Mouse (Mus musculus): ENCODE data around the gene Cry2. TPM values are rescaled to one million over a fixed set of nuclear protein-coding genes. Genes with fewer than 3 reads are reported as not detected.

Gene Cry2
- polyA plus RNA-seq, 1 experiment: 2.1 TPM

DNA sequence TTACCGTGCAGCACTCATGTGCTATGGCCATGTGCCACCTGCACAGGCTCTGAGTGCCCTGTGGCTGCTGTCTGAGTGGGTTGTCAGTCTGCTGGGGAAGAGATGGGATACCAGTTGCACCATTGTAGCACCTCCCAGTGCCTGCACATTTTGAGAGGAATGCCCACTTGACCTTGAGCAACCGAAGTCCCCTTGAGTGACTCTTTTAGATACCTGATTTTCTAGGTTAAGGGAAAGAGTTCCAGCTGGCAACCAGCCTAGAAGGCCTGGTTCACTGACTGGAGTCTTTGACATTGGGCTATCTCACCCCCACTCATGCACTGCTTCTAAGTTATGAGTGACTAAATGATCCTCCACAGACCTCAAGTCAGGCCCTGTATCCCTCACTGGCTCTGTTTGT lies 74.5 kb downstream of the Cry2 start:
- TF ChIP-seq MYOD1 (IDR thresholded peaks at IDR 0.05; ENCODE audit: control insufficient read depth, insufficient read length, low read depth): no peak
- TF ChIP-seq USF1 (IDR thresholded peaks at IDR 0.05; ENCODE audit: low read depth): no peak
- no peak for TF ChIP-seq CEBPB (IDR thresholded peaks at IDR 0.05; ENCODE audit: low read depth)
- TF ChIP-seq MAX (IDR thresholded peaks at IDR 0.05): no peak
- TF ChIP-seq FOSL1 (IDR thresholded peaks at IDR 0.05; ENCODE audit: insufficient read depth, low read length, poor library complexity, severe bottlenecking): no peak
- no peak for TF ChIP-seq MYOG (IDR thresholded peaks at IDR 0.05; ENCODE audit: control insufficient read depth, extremely low read depth, insufficient read length)
- no peak for TF ChIP-seq CTCF (IDR thresholded peaks at IDR 0.05; ENCODE audit: control insufficient read depth, insufficient read depth, insufficient read length)
- Histone ChIP-seq H3ac (ENCODE audit: control insufficient read depth, insufficient read length, low read depth) (no peak overlapping the region), H3K36me3 (ENCODE audit: control insufficient read depth, insufficient read depth) (peaks cover 12% of the 10 kb centered on the region), H3K4me3 (ENCODE audit: insufficient read depth, poor library complexity, severe bottlenecking) (no peak overlapping the region), H3K27me3 (ENCODE audit: control insufficient read depth, insufficient read depth, insufficient read length) (no peaks in the 10 kb centered on the region), H3K79me3 (ENCODE audit: low read depth) (no peaks in the 10 kb centered on the region), H3K79me2 (ENCODE audit: control insufficient read depth, insufficient read depth) (no peaks in the 10 kb centered on the region)

DNA sequence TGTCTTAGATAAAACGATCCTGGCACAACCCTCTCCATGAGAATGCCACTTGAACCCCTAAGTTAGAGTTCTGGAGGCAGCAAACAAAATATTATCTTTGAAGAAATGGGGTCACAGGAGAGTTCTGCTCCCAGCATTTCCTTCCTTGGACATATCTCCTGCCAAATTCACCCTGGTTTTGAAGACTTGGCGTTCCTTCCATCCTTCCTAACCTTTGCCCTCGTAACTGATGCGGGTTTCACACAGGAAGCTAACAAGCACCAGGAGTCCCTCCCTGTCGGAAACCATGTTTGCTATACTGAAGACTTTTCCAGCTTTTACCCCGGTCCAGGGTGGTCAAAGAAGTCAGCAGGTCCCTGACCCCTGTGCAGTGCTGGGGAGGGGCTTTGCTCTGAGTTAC lies 79.6 kb downstream of the Cry2 start:
- no peaks in the 10 kb centered on the region for H3K27me3 ChIP-seq (ENCODE audit: control insufficient read depth, insufficient read depth, insufficient read length)
- no peaks in the 10 kb centered on the region for H3K79me3 ChIP-seq (ENCODE audit: low read depth)
- H3K79me2 ChIP-seq (ENCODE audit: control insufficient read depth, insufficient read depth): no peaks in the 10 kb centered on the region
- TF ChIP-seq FOSL1 (IDR thresholded peaks at IDR 0.05; ENCODE audit: insufficient read depth, low read length, poor library complexity, severe bottlenecking) (no peak), USF1 (IDR thresholded peaks at IDR 0.05; ENCODE audit: low read depth) (no peak), MYOG (IDR thresholded peaks at IDR 0.05; ENCODE audit: control insufficient read depth, extremely low read depth, insufficient read length) (no peak), MYOD1 (IDR thresholded peaks at IDR 0.05; ENCODE audit: control insufficient read depth, insufficient read length, low read depth) (no peak), CEBPB (IDR thresholded peaks at IDR 0.05; ENCODE audit: low read depth) (no peak)
- no peak overlapping the region for H3ac ChIP-seq (ENCODE audit: control insufficient read depth, insufficient read length, low read depth)
- peaks cover 14% of the 10 kb centered on the region for H3K36me3 ChIP-seq (ENCODE audit: control insufficient read depth, insufficient read depth)
- no peak overlapping the region for H3K4me3 ChIP-seq (ENCODE audit: insufficient read depth, poor library complexity, severe bottlenecking)

Small RNAs within 50 kb of the gene (microRNA-seq; reads per million reads assigned to microRNA genes)
- not detected for gene Mir7000 (ENCODE audit: borderline microRNAs expressed)

Other genes with a start within 250 kb of the Cry2 start
- gene Pex16, start 59.4 kb downstream of the Cry2 start, polyA plus RNA-seq (2012; fragmentation: generic; extraction: Trizol): 21.0 TPM
- gene Large2, start 59.2 kb downstream of the Cry2 start, polyA plus RNA-seq (2012; fragmentation: generic; extraction: Trizol): 0.13 TPM
- 0.73 TPM for gene 1700029I15Rik, start 51.5 kb downstream of the Cry2 start, polyA plus RNA-seq (2012; fragmentation: generic; extraction: Trizol)
- 18.8 TPM for gene Mapk8ip1, start 32.8 kb downstream of the Cry2 start, polyA plus RNA-seq (2012; fragmentation: generic; extraction: Trizol)
- 9.6 TPM for gene Slc35c1, start 26.5 kb upstream of the Cry2 start, polyA plus RNA-seq (2012; fragmentation: generic; extraction: Trizol)
- 13.1 TPM for gene Chst1, start 165.7 kb upstream of the Cry2 start, polyA plus RNA-seq (2012; fragmentation: generic; extraction: Trizol)

Data from C2C12 (cell line).